Mouse (Mus musculus): ENCODE data around the gene Swsap1.

Gene Swsap1

GRCm38 (mm10) chr9:21962416-21963059 is 7.0 kb downstream of the Swsap1 start:
- in situ Hi-C loops (cut with MboI), result no loop called here

DNA sequence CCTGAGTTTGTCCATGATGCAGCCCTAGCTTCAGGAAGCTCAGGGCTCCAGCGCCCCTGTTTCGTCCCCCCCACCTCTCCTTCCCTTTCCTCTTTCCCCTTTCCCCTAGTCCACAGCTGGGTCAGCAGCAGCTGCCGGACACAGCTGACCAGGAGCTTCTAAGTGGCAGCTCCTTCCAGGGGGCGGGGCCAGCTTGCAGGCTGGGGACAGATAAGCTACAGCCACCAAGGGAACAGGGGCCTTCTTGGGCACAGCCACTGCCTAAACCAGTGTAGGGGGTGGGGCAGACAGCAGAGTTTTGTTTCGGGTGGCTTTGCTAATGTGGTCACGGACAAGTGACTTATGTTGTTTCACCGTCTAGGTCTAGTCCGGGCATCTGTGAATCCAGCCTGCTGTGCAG is 7.9 kb downstream of the Swsap1 start, which contains the start of gene Epor:
Gene Epor, minus strand, starts transcription at position 90 of the 400 bp plus-strand sequence.
- in situ Hi-C loops (cut with MboI), result no loop called here

DNA sequence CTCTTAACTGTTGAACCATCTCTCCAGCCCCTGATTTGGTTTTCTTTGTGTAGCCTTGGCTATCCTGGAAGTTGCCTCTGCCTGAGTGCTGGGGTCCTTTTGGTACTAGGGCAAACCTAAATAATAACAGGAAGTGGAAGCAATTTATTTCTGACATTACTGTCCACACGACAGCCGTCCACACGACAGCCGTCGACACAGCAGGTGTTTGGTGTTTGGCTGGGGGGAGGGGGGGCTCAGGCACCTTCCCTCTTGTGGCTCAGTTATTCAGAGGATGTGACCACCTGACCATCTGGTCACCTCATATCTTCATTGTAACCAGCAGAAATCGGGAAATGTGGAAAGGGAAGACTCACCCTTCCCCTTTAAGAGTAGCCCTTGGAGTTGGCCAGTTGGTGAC is 13.3 kb downstream of the Swsap1 start:
- in situ Hi-C loops (cut with MboI), result no loop called here

DNA sequence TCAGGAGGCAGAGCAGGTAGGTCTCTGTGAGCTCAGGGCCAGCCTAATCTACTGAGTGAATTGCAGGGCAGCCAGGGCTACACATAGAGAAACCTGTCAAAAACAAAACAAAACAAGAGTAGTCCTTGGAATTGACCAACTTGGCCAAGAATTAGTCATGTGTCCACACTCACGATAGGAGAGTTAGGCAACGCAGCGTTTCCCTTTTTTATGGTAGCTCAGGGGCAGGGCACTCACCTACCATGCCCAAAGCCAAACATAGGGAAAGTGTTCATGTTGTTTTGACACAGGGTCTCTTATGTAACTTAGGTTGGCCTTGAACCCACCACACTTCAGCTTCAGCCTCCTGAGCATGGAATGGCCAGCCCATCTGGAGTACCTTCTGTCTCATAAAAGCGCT is 13.7 kb downstream of the Swsap1 start:
- in situ Hi-C loops (cut with MboI), result no loop called here

GRCm38 (mm10) chr9:21976626-21977175 is 21.1 kb downstream of the Swsap1 start:
- in situ Hi-C loops (cut with MboI), result no loop called here

- in situ Hi-C loops (cut with MboI), result no loop called here
Observed at GRCm38 (mm10) chr9:21977331-21977730, 21.8 kb downstream of the Swsap1 start.

DNA sequence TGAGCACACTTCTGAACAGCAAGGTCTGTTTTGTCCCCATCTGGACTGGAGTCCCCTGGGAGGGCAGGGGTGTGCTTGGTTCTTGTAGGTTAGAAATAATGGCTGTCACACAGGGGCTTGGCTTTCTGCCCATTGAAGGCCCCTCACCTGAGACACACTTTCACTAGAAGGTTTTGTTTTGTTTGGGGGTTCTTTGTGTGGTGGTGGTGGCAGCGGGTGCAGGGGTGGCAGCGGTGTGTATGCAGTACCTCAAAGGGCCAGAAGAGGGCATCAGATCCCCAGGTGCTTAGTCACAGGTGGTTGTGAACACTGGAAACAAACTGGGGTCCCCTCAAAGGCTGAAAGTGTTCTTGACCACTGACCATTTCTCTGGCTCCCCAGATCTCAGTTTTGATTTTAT is 22.4 kb downstream of the Swsap1 start:
- in situ Hi-C loops (cut with MboI), result no loop called here

DNA sequence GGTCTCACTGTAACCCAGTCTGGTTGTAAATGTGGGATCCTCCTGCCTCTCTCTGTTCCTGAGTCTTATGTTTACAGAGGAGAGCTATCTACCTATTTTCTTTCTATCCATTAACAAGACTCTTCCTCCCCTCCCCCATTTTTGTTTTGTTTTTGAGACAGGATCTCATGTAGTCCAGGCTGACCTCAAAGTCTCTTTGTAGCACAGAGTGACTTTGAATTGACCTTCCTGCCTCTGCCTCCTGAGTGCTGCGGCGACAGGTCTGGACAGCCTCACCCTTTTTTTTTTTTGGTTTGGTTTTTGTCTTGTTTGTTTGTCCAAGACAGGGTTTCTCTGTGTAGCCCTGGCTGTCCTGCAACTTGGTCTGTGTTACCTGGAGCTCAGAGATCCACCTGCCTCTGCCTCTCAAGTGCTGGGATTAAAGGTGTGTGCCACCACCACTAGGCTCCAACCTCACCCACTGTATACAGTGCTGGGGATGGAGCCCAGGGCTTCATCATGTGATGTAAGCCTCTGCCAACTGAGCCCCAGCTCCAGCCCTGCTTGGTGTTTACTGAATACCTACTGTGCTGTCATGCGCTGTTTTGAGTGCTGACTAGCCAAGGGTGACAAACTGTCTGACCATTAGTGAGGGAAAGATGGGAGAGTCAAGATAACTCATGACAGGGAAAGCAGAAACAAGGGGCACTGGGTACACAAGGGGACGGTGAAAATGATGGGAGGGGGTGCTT is 23.0 kb downstream of the Swsap1 start:
- in situ Hi-C loops (cut with MboI), result no loop called here

DNA sequence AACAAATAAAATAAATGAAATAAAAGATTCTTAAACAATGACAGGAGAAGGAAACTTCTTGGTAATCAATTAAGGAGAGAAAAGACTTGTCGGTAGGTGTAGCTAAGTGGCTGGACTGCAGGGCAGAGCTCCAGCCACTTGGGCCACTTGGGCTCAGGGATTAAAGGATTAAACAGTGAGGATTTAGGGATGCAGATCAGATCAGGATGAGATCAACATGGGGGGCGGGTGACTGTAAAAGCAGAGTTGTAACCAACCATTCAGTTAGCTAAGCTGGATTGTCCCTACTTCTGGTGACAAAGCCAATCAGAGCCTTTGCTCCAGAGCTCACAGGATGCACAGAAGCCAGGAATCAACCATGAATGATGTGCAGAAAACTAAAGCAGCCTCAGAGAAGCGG is 28.4 kb downstream of the Swsap1 start:
- in situ Hi-C loops (cut with MboI), result no loop called here

DNA sequence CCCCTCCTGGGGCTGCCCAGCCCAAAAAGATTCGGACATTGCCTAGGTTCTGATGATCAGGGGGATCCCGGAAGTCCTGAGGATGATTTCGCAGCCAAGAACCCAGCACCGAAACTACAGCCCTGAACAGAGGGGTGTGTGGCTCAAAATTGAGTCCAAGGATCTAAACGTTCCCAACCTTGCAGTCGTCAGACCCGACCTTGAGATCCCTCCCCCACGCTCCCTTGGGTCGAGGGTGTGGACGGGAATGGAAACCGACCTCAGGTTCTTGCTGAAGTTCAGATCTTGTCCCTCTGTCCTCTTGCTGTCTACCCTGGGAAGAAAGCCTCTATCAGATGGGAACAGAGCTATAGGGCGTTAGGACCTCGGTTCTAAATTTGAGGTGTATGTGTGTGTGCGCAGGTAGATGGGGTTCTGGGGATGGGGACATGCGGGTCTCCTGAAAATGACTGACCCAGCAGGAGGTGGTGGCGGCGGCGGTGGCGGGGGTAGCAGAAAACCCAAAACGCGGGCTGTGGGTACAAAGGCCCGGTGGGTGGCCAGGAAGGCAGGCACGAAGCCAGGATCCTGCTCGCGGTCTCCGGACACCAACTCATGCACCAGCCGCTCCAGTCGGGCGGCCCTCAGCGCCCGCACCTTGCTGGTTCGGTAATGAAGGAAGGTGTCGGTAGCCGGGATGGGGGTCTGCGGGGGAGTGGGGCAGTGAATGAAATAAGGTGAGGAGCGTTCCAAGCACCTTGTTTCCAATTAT is 32.2 kb downstream of the Swsap1 start:
- in situ Hi-C loops (cut with MboI), result no loop called here

- in situ Hi-C loops (cut with MboI), result no loop called here
Observed at GRCm38 (mm10) chr9:21988421-21989101, 33.0 kb downstream of the Swsap1 start.

GRCm38 (mm10) chr9:21989230-21990110 is 33.9 kb downstream of the Swsap1 start, which contains the start of gene Rgl3:
TSS of gene Rgl3 (minus strand) at chr9:21989446.
- in situ Hi-C loops (cut with MboI), result no loop called here

- in situ Hi-C loops (cut with MboI), result no loop called here
Observed at GRCm38 (mm10) chr9:21992227-21992626, 36.7 kb downstream of the Swsap1 start.

DNA sequence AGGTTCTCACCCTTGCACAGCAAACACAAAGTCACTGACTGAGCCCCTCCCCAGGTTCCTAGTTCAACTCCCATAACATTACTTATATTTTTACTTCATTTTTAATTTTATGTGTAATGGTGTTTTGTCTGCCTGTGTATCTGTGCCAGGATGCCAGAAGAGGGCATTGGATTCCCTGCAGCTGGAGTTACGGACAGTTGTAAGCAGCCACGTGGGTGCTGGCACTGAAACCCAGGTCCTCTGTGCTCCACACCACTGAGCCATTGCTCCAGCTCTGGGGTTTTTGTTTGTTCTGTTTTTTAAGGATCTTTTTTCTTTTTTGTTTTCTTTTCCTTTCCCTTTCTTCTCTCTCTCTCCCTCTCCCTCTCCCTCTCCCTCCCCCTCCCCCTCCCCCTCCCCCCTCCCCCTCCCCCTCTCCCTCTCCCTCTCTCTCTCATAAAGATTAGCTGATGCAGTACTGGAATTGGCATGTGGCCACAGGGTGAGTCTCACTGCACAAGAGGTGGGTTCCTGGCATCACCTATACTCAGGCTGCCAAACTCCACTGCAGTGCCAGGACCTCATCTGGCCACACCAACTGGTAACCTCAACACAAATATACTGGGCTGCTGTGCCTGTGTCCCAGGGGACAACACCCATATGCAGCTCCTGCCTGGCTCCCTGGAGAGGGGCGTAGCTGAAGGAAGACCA is 40.8 kb downstream of the Swsap1 start:
- in situ Hi-C loops (cut with MboI), result no loop called here

DNA sequence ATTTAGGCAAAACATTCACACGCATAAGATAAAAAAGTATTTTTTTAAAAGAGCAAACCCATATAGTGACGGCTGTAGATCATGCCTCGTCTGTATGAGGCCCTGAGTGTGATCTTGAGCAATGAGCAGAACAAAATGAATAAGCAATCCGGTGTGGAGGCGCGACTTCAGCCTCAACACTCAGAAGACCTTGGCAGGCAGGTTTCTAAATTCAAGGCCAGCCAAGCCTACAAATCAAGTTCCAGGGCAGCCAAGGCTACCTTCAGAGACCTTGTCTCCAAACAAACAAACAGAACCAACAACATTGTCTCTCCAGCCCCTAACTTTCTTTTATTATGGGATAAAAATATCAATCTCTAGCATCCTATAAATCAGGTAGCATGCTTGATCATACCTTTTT is 44.7 kb downstream of the Swsap1 start:
- in situ Hi-C loops (cut with MboI), result no loop called here

- in situ Hi-C loops (cut with MboI), result no loop called here
Observed at GRCm38 (mm10) chr9:22001633-22002032, 46.1 kb downstream of the Swsap1 start.

DNA sequence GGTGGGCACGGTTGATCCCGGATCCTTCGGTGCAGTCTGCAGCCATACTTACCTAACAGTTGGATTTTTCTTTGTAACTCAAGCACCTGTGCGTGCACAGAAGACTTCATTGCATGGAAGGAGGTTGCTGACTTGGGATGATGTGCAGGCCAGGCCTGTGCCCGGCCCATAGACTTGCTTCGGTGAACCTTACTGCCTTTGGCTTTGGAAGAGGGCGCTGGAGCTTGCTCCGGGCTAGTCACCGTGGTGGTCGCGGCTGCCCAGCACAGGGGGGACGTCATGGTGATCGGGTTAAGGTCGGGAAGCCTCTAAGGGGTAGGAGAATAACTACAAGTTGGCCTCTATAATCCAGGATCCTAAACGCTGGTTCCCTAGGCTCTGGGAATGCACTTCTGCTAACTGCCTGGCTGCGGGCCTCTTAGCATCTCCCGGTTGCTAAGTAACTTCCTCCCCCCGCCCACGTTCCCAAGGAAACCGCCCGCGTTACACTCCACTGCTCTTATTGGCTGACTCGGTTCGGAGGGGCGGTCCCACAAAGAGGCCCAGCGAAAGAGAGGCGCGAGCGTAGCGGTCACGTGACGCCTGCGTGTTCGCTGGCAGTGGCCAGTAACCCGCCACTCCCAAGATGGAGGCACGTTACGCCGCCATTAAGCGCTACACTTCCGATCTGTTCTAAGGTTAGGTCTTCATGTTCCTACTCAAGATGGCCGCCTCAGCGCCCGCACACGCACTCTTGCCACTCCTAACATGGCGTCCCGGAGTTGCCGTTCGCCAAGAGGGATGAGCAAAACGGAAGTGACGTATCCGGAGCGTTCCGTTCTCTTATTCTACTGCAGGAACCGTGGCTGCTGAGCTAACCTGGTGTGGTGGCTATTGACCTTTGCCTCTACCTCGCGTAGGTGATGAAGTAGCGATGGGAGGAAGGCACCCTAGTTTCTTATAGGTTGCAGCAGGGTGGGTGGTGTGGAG is 46.9 kb downstream of the Swsap1 start, which contains the start of the genes Ccdc151 and Prkcsh:
Gene Ccdc151, minus strand, starts transcription at position 441 of the 969 bp plus-strand sequence.
Gene Prkcsh, plus strand, starts transcription at position 613 of the 969 bp plus-strand sequence.
- in situ Hi-C loops (cut with MboI), result no loop called here

DNA sequence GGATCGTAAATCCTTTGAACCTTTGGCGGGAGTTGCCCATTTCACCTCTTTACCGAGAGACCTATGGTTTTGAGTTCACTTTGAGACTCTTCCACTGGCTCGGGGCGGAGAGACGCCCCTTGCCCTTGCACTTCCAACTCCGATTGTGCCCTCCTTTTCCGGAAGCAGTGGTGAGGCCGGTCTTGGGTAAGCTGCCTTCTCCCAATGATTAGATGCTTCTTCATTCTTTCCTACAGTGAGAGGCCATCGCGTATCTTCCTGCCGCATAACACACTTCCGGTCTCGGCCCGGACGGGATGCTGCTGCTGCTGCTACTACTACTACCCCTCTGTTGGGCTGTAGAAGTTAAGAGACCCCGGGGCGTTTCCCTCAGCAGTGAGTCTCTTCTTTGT is 47.6 kb downstream of the Swsap1 start:
- in situ Hi-C loops (cut with MboI), result no loop called here

DNA sequence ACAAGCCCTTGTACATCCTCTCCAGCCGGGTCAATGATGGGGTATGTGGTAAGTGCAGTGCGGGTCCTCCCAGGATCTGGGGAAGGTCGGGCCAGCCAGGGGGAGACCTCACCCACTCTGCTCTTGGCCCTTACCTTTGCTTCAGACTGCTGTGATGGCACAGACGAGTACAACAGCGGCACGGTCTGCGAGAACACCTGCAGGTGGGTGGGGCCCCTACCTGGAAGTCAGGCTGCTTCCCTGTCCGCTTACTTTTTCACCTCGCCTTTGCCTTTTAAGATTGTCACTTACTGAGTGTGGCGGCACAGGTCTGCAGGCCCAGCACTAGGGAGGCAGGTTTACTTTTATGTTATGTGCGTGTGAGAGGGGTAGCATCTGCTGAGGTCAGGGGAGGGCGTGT is 49.0 kb downstream of the Swsap1 start:
- in situ Hi-C loops (cut with MboI), result no loop called here

All from mature B cell (primary cell).